Mouse (Mus musculus): ENCODE measurements around the gene Emilin3. TPM values are rescaled to one million over a fixed set of nuclear protein-coding genes. Genes with fewer than 3 reads are reported as not detected.

The Emilin3 gene
- polyA plus RNA-seq, 1 experiment, result 0.11 TPM

DNA sequence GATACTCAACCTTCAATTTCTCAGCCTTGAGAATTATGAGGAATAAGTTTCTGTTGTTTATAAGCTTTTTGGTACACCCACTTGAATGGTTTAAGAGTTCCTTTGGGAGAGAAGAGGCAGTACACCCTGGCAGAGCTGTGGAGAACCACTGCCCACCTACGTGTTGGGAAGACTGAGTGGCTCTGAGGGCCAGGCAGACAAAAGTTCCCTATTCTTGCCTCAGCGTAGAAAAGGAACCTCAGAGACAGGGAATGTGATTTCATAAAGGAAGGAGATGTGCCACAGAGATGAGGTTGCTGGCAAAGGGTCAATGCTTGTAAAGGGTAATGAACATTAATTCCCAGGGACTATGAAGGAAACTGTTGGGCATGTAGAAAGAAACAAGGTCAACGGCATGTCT is 42.4 kb upstream of the Emilin3 start:
- DNase-seq, result no peak
- Histone ChIP-seq H3K4me3 (ENCODE audit: control insufficient read depth, insufficient read depth, low read length) (no peak overlapping the region), H3K27me3 (ENCODE audit: control insufficient read depth, insufficient read depth, low read length) (no peaks in the 10 kb centered on the region), H3K36me3 (ENCODE audit: control insufficient read depth, insufficient read depth, low read length) (peaks cover 23% of the 10 kb centered on the region), H3K27ac (ENCODE audit: control insufficient read depth, insufficient read depth, low read length) (no peak overlapping the region), H3K4me1 (replicated peaks; ENCODE audit: control insufficient read depth, insufficient read depth, low read length) (no peaks in the 10 kb centered on the region)
- WGBS, result 97% methylated on average over 3 of the region's 3 CpGs
- TF ChIP-seq CTCF (IDR thresholded peaks at IDR 0.05; ENCODE audit: borderline replicate concordance, control insufficient read depth, extremely low read depth, insufficient read depth, low read length, poor library complexity) (no peak), POLR2A (IDR thresholded peaks at IDR 0.05; ENCODE audit: control insufficient read depth, extremely low read depth, insufficient read depth, low read length, poor library complexity) (no peak)

DNA sequence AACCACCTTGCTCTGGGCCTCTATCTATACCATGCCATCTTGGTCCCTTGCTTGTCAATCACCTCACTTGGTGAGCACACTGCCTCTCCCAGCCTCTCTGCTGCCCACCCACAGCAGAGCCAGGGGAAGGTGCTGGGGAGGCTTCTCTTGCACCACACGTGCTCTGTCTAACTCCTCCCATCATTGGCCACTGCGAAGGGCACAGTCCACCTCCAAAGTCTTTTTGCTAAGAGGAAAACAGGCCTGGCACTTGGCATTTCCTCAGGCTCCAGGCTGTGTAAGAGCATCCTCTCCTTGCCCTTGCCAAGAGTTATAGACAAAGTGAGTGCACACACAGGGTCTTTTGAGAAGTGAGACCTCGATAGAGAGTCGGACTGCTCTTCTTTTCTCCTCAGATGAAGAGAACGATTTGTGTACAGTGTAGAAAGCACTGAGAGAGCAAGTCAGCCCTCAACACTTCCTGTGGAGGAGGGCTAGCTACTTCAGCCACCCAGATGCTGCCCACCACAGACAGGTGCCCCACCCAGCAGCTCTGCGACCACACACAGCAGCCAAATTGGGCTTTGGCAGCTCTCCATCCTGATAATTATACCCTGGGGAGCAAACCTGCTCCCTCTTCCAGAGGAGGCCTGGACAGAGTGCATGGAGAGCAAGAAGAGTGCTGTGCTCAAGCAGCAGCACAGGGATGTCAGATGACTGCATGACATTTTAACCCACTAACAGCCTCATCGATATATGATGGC is 41.2 kb upstream of the Emilin3 start:
- 50% methylated on average over 7 of the region's 7 CpGs for WGBS
- TF ChIP-seq POLR2A (IDR thresholded peaks at IDR 0.05; ENCODE audit: control insufficient read depth, extremely low read depth, insufficient read depth, low read length, poor library complexity) (no peak), CTCF (IDR thresholded peaks at IDR 0.05; ENCODE audit: borderline replicate concordance, control insufficient read depth, extremely low read depth, insufficient read depth, low read length, poor library complexity) (no peak)
- peaks cover 25% of the 10 kb centered on the region for H3K36me3 ChIP-seq (ENCODE audit: control insufficient read depth, insufficient read depth, low read length)
- DNase-seq, result no peak
- no peak overlapping the region for H3K4me3 ChIP-seq (ENCODE audit: control insufficient read depth, insufficient read depth, low read length)
- H3K4me1 ChIP-seq (replicated peaks; ENCODE audit: control insufficient read depth, insufficient read depth, low read length), result no peaks in the 10 kb centered on the region
- no peaks in the 10 kb centered on the region for H3K27me3 ChIP-seq (ENCODE audit: control insufficient read depth, insufficient read depth, low read length)
- H3K27ac ChIP-seq (ENCODE audit: control insufficient read depth, insufficient read depth, low read length), result no peak overlapping the region

DNA sequence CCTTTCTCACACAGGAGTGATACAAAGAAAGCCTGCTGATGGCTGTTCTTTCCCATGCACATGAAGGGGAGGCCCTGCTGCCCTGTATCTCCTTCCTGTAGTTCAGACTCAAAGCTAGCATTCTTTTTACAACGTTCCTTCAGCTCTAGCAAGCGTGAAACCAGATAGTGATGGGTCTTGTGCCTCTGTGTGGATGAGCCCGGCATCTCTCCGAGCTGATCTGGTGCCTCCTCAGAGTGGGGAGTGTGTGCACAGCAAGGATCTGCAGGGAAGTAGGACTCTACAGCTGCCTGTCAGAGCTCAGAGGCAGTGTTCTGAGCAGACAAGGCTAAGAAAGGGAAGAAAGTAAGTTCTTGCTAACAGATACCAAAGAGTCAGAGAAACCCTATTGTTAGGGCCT is 39.5 kb upstream of the Emilin3 start:
- H3K27ac ChIP-seq (ENCODE audit: control insufficient read depth, insufficient read depth, low read length), result no peak overlapping the region
- H3K36me3 ChIP-seq (ENCODE audit: control insufficient read depth, insufficient read depth, low read length), result peaks cover 26% of the 10 kb centered on the region
- H3K4me1 ChIP-seq (replicated peaks; ENCODE audit: control insufficient read depth, insufficient read depth, low read length), result no peaks in the 10 kb centered on the region
- no peak overlapping the region for H3K4me3 ChIP-seq (ENCODE audit: control insufficient read depth, insufficient read depth, low read length)
- WGBS, result 92% methylated on average over 4 of the region's 4 CpGs
- DNase-seq, result no peak
- no peak for TF ChIP-seq CTCF (IDR thresholded peaks at IDR 0.05; ENCODE audit: borderline replicate concordance, control insufficient read depth, extremely low read depth, insufficient read depth, low read length, poor library complexity)
- no peak for TF ChIP-seq POLR2A (IDR thresholded peaks at IDR 0.05; ENCODE audit: control insufficient read depth, extremely low read depth, insufficient read depth, low read length, poor library complexity)
- no peaks in the 10 kb centered on the region for H3K27me3 ChIP-seq (ENCODE audit: control insufficient read depth, insufficient read depth, low read length)

DNA sequence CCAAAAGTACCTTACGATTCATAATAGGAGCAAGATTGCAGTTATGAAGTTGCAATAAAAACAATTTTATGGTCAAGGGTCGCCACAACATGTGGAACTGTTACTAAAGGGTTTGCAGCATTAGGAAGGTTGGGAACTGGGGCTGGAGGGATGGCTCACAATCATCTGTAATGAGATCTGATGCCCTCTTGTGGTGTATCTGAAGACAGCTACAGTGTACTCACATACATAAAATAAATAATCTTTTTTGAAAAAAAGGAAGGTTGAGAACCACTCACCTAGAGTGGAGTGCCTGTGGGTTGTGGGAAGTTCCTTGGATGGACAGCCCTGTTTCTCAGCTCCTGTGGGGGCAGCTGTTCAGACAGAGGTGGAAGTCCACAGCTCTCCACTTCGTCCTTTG is 30.3 kb upstream of the Emilin3 start:
- H3K4me3 ChIP-seq (ENCODE audit: control insufficient read depth, insufficient read depth, low read length), result no peak overlapping the region
- H3K36me3 ChIP-seq (ENCODE audit: control insufficient read depth, insufficient read depth, low read length), result no peaks in the 10 kb centered on the region
- H3K27me3 ChIP-seq (ENCODE audit: control insufficient read depth, insufficient read depth, low read length), result no peaks in the 10 kb centered on the region
- TF ChIP-seq CTCF (IDR thresholded peaks at IDR 0.05; ENCODE audit: borderline replicate concordance, control insufficient read depth, extremely low read depth, insufficient read depth, low read length, poor library complexity), result no peak
- no peak for TF ChIP-seq POLR2A (IDR thresholded peaks at IDR 0.05; ENCODE audit: control insufficient read depth, extremely low read depth, insufficient read depth, low read length, poor library complexity)
- 77% methylated on average over 3 of the region's 3 CpGs for WGBS
- H3K27ac ChIP-seq (ENCODE audit: control insufficient read depth, insufficient read depth, low read length), result no peak overlapping the region
- no peak for DNase-seq
- H3K4me1 ChIP-seq (replicated peaks; ENCODE audit: control insufficient read depth, insufficient read depth, low read length), result no peaks in the 10 kb centered on the region

DNA sequence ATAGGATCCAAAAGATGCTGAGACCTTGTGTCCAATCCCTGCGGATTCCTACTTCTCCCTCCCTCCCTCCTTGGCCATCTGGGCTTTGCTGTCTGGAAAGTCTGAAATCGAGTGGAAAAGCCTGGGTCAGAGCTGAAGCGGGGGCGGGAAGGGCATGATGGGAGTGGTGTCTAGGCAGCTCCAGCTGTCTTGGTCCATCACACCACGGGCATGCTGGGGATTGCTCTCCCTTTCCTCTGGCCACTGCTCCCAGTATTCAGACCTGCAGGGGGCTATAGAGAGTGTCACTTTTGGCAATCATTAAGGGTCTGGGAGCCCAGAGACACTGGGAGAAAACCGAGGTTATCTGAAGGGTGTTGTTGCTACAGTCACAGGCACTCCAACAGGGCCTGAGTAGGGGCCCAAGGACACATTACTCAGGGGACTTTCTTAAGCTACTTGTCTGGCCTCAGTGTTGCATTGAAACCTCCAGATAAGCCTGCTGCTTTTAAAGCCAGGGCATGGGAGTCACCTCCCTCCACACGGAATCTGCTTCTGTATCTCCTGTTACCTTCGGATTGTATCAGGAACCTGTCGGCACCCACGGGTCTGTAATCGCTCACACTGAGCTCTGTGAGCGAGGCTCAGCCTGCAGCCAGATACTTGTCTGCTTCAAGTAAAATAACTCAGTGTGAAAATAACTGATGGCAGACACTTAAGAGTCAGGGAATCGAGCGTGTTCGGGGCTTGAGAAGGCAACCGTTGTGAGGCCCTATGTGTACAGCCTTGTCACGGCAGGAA is 29.0 kb upstream of the Emilin3 start:
- WGBS, result 82% methylated on average over 17 of the region's 17 CpGs
- TF ChIP-seq POLR2A (IDR thresholded peaks at IDR 0.05; ENCODE audit: control insufficient read depth, extremely low read depth, insufficient read depth, low read length, poor library complexity) (no peak), CTCF (IDR thresholded peaks at IDR 0.05; ENCODE audit: borderline replicate concordance, control insufficient read depth, extremely low read depth, insufficient read depth, low read length, poor library complexity) (no peak)
- DNase-seq, result no peak
- Histone ChIP-seq H3K4me1 (replicated peaks; ENCODE audit: control insufficient read depth, insufficient read depth, low read length) (no peaks in the 10 kb centered on the region), H3K27ac (ENCODE audit: control insufficient read depth, insufficient read depth, low read length) (no peak overlapping the region), H3K36me3 (ENCODE audit: control insufficient read depth, insufficient read depth, low read length) (no peaks in the 10 kb centered on the region), H3K27me3 (ENCODE audit: control insufficient read depth, insufficient read depth, low read length) (no peaks in the 10 kb centered on the region), H3K4me3 (ENCODE audit: control insufficient read depth, insufficient read depth, low read length) (no peak overlapping the region)

DNA sequence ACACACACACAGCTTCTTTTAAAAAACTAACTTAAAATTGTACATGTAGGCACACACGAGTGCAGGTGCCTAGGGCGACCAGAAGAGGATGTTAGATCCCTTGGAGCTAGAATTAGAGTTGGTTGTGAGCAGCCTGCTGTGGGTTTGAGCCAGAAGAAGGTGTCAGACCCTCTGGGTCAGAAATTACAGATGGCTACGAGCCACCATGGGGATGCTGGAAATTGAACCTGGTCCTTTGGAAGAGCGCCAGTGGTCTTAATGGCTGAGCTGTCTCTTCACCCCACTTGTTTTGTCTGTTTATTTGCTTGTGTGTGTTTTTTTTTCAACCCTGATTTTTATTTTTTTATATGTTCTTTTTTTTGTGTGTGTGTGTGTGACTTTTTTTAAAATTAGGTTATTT is 22.3 kb upstream of the Emilin3 start:
- TF ChIP-seq POLR2A (IDR thresholded peaks at IDR 0.05; ENCODE audit: control insufficient read depth, extremely low read depth, insufficient read depth, low read length, poor library complexity) (no peak), CTCF (IDR thresholded peaks at IDR 0.05; ENCODE audit: borderline replicate concordance, control insufficient read depth, extremely low read depth, insufficient read depth, low read length, poor library complexity) (no peak)
- no peak for DNase-seq
- Histone ChIP-seq H3K27me3 (ENCODE audit: control insufficient read depth, insufficient read depth, low read length) (no peaks in the 10 kb centered on the region), H3K27ac (ENCODE audit: control insufficient read depth, insufficient read depth, low read length) (no peak overlapping the region), H3K4me1 (replicated peaks; ENCODE audit: control insufficient read depth, insufficient read depth, low read length) (no peaks in the 10 kb centered on the region), H3K4me3 (ENCODE audit: control insufficient read depth, insufficient read depth, low read length) (no peak overlapping the region), H3K36me3 (ENCODE audit: control insufficient read depth, insufficient read depth, low read length) (no peaks in the 10 kb centered on the region)
- WGBS, result 87% methylated on average over 4 of the region's 4 CpGs

Measured in thymus, adult 2 months (tissue).